Mouse (Mus musculus): ENCODE results near the gene Tmem267.
"Not testable (repeated sequence)": the region's sequence is repeated elsewhere in the genome, so short reads cannot be mapped to it uniquely, and the experiment has no call there.

Gene Tmem267

DNA sequence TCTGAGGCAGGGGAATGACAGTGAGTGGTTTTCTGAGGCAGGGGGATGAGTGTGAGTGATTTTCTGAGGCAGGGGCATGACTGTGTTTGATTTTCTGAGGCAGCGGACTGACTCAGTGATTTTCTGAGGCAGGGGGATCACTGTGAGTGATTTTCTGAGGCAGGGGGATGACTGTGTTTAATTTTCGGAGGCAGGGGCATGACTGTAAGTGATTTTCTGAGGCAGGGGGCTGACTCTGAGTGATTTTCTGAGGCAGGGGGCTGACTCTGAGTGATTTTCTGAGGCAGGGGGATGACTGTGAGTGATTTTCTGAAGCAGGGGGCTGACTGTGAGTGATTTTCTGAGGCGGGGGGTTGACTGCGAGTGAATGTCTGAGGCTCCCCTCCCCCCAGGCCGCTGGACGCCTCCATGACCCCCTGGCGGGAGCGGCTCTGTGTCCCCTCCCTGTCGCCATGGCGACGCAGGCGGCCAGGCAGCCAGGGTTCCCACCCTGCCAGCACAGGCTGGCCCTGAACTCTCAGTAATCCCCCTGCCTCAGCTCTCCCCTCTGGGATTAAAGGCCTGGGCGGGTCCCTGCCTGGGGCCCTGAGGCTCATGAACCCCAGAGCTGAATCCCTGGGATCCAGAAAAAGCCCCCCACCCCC is 115.0 kb downstream of the Tmem267 start:
- POLR2A ChIA-PET, result not testable (repeated sequence)

DNA sequence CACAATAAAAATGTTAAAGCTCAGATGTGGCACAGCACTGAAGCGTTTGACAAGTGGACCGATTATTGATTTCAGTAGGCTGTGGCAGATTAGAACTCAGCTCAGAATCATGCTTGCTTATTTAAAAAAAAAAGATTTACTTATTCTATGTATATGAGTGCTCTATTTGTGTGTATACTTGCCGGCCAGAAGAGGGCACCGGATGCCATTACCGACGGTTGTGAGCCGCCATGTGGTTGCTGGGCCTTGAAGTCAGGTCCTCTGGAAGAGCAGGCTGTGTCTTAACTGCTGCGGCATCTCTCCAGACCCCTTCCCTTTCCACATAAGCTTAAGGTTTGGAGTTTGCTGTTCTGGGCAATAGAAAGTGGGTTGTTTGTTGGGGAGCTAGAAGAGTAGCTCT is 116.1 kb downstream of the Tmem267 start:
- POLR2A ChIA-PET, result not testable (repeated sequence)

More for the DNA sequence above, 115.0 kb downstream of the Tmem267 start:
- CTCF ChIA-PET, result not testable (repeated sequence)

DNA sequence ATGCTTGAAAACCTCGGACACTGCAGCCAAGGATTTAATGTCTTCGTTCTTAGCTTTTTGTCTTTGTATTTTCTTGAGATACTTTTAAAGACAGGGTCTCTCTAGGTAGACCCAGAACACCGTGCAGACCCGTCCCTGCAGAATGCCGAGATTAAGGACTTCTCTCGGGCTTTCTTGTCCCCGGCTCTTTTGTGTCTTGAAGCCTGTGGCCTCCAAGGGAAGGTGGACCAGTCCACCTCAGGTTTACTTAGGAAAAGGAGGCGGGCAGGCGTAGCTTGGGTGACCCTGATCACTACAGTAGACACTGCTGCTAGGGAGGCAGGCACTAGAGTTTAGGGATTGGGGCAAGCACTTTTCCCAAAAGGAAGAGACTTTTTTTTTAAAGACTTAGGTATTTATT is 116.5 kb downstream of the Tmem267 start:
- CTCF ChIA-PET, POLR2A ChIA-PET: not testable (repeated sequence)

More for the DNA sequence above, 116.1 kb downstream of the Tmem267 start:
- CTCF ChIA-PET, result not testable (repeated sequence)

DNA sequence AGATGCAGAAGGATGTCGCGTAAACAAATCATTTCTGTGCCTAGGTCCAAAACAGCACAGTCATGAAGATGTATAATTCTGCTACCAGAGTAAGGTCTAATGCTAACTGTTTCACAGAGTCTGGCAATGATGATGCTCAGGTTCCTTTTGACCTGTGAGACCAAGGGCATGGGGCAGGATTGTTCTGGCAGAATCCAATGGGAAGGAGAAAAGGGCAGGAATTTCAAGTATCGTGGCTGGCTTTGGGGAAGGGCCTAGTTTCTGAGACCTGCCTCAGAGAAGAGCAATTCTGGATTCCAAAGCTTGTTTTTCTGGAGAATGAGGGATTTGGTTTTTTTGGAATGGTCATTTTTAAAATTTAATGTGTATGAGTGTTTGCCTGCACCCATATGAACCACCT is 131.0 kb downstream of the Tmem267 start:
- ChIA-PET CTCF (no interaction called here), POLR2A (no interaction called here)

DNA sequence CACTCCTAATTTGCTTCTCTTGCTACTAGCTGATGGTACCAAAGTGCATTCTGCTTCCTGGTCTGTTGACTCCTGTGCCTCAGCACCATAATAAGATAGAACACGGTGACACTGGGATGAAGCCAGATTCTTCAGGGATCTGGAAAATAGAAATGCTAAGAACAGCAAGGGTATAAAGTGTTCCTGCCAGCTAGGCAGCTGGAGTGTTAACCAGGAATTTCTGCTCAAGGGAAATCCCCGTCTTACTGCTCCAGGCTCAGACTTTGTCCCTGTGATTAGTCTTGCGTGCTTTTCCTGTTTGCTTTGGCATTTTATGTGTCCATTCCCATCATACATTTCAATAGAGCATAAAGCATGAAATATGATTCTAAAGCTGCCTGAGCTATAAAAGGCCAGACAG is 131.9 kb downstream of the Tmem267 start:
- ChIA-PET POLR2A (no interaction called here), CTCF (no interaction called here)

DNA sequence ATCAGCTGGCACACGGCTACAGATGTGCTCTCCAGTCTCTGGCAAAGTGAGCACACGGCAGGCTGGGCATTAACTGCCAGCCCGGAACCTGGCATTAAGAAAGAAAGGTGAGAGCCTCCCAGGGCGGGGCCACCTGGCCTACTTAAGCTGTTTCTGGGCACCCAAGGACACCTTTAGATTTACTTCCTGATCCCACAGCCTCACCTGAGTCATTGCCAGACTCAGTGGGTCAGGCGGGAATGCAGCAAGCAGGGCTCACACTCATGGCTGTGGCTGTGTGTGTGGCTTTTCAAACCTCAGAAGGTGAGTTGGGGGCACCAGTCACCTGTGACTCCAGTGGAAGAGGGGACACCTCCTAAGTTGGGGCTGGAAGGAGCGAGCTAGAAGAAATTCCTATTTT is 135.8 kb downstream of the Tmem267 start, which contains the start of gene Ccl28:
Gene Ccl28 (plus strand): TSS at position 186 of the 400 bp plus-strand sequence.
- CTCF ChIA-PET, result no interaction called here
- POLR2A ChIA-PET, result interaction anchor here in 1 of 4 experiments (0.6 kb wide), 1 partner anchor 55 kb away, joined by 4 read pairs; no protein-coding TSS in a partner anchor

DNA sequence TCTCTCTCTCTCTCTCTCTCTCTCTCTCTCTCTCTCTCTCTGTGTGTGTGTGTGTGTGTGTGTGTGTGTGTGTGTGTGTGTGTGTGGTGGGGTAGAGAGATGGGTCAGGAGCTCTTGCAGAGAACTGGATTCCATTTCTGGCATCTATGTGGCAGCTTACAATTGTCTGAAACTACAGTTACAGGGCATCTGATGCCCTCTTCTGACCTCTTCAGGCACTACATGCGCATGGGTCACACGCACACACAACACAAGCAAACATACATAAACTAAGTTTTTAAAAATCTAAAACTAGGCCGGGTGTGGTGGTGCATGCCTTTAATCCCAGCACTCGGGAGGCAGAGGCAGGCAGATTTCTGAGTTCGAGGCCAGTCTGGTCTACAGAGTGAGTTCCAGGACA is 138.1 kb downstream of the Tmem267 start:
- POLR2A ChIA-PET, result not testable (repeated sequence)
- CTCF ChIA-PET, result interaction anchor here in 1 of 4 experiments (0.5 kb wide), 1 partner anchor 114 kb away, joined by 5 read pairs; no protein-coding TSS in a partner anchor

DNA sequence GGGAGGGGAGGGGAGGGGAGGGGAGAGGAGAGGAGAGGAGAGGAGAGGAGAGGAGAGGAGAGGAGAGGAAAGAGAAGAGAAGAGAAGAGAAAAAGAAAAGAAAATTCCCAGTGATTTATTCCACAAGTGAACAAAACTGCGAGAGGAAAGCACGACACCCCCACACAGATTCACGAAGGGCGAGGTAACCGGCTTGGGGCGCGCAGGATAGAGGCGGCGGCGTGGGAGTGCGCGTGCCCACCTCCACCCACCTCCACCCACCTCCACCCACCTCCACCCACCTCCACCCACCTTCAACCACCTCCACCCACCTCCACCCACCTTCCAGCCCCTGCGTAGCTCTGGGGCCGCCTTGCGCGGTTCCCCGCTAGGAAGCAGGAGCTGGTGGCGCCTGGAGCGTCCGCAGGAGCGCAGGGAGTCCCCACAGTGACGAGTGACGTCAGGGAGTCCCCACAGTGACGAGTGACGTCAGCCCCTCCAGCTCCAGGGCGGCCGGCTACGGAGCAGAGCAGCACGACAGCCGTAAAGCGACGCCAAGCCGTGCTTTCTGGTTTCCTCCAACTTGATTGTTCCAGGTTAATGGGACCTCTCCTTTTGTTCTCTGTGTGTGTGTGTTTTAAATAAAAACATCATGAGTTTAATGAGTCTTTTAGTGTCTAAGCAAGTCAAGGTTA is 143.8 kb downstream of the Tmem267 start:
- ChIA-PET POLR2A (interaction anchor here (0.5 to 1.4 kb wide), 9 partner anchors 8 to 226 kb away, joined by 3 to 9 read pairs (median 3); partner anchors contain the start of gene Hmgcs1 (in 2 of the 4)), CTCF (no interaction called here)

DNA sequence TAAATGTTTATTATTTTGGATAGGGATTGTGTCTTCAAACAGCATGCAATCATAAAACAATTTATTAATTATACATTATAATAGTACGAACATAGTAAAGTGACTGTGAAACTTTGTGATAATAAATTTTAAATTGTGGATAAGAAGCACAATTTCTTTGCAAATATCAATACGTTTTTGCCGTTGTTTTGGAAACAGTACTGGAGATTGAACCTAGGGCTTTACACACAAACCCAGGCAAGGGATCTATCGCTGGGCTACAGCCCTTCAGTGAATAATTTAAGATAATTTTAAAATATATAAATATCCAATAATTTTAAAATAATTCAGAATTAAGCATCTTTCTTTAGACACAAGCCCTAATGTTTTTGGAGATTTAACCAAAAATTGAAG is 144.3 kb downstream of the Tmem267 start:
- CTCF ChIA-PET, result no interaction called here

DNA sequence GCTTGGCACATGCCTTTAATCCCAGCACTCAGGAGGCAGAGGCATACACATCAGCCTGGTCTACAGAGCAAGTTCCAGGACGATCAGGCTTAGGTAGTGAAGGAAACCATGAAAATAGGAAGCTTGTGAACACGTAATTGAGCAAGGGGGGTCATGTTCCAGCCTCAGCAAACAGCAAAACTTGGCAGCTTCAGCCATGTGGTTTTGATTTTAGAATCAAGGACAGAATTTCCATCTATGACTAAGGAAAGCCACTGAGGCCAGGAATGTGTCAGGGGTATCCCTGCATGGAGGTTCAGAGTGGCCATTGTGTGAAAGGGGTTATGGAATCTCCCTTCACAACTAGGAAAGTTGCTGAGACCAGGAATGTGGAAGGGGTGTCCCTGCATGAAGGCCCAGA is 147.7 kb downstream of the Tmem267 start:
- ChIA-PET CTCF (no interaction called here), POLR2A (interaction anchor here in 1 of 4 experiments (1.0 kb wide), 1 partner anchor 14 kb away, joined by 3 read pairs; no protein-coding TSS in a partner anchor)

More for the DNA sequence above, 144.3 kb downstream of the Tmem267 start:
- POLR2A ChIA-PET, result interaction anchor here in 3 of 4 experiments (0.7 to 1.4 kb wide), 8 partner anchors 8 to 143 kb away, joined by 3 to 9 read pairs (median 3); partner anchors contain the start of gene Hmgcs1 (in 2 of the 3)

DNA sequence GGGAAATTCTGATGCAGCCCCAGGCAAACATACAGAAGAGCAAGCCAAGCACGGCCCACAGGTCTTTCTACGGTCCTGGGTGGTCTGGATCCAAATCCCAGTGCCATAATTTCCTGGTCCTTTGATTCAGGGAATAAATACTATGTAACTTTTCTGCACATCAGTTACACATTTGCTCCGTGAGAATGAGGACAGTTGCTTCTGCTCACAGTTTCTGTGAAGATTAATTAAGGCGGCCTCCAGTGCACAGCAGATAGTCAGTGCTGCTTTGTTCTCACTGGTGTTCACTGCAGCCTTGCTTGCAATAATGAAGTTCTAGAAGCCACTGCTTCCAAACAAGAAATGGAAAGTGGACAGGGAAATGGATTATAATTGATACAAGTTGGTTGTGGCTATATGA is 150.0 kb downstream of the Tmem267 start:
- CTCF ChIA-PET, result no interaction called here
- POLR2A ChIA-PET, result no interaction called here

DNA sequence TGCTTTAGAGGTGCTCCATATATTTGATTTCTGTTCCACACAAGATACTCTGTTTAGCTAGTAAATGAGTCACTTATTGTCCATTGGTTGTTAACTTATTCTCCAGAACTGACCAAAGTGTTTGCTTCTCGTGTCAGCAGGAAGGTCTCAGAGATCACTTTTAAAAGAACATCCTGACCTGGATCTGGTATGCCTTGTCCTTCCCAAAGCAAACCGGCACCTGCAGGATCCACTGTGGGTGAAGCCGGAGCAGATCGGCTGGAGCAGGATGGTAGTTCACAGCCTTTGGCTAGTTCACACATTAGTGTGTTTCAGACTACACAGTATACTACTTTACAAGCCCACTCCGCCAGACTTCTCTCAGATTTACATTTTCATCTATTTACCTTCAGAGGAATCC is 150.6 kb downstream of the Tmem267 start:
- ChIA-PET CTCF (no interaction called here), POLR2A (no interaction called here)

DNA sequence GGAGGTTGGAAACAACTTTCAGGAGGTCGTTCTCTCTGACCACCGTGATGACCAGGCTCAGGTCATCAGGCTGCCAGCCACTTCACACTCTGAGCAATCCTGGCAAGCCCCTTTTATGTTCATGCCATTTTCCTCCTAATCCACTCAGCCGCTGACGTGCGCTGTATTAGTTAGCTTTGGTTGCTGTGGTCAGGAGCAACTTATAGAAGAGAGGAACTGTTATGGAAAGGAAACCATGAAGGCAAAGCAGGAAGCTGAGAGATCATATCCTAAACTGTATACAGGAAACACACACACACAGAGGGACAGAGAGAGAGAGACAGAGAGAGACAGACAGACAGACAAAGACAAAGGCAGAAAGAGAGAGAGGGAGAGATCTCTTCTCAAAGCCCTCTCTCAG is 151.5 kb downstream of the Tmem267 start:
- CTCF ChIA-PET, result no interaction called here

DNA sequence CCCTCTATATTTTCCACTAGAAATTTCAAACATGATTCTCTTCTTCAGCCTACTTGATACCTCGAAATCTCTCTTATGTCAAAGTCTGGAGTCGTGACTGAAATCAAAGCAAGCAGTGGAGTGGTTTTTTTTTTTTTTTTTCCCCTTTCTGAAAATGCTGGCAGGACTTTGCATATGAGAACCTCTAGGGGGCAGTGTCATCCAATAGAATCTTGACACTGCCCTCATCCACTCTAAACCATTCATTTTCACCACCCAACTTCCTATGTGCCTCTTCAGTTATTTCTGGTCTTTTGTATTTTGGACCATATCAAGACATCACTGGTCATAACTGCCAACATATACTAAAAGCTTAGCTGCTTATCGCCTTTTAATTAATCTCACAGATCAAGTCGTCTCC is 152.7 kb downstream of the Tmem267 start:
- ChIA-PET POLR2A (no interaction called here), CTCF (no interaction called here)

More for the DNA sequence above, 151.5 kb downstream of the Tmem267 start:
- POLR2A ChIA-PET, result interaction anchor here in 2 of 4 experiments (0.7 to 1.0 kb wide), 2 partner anchors 8 to 71 kb away, joined by 3 read pairs; no protein-coding TSS in a partner anchor

DNA sequence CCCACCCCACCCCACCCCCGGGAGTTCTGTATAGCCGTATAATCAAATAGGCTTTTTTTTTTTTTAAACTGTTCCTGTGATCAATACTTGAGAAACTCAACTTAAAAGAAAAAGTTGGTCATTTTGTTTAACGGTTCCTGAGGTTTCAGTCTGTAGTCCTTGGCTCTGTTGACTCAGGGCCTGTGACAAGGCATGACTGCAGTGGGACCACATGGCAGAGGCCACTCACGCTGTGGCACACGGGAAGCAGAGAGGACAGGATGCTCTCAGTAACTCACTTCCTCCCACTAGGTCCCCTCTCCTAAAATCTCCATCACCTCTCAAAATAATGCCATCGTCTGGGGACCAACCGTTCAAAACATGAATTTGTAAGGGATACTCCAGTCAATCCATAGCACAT is 153.3 kb downstream of the Tmem267 start:
- CTCF ChIA-PET, result no interaction called here

DNA sequence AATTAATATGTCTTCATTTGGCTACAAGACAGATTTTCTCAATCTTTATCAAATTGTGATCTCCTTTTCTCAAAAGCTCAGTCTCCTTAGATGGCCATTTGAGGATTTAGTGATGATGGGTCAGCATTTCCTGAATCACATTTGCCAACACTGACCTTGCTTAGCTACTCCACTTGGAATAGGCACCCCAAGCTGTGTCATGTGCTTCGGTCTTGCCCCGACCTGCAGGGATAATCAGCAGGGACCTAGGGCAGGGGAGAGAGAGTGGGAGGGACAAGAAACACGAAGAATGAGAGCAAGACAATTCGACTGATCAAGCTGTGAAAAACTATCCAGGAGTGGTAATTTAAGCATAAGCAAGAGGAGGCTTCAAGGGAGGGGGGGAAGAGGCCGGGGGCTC is 156.9 kb downstream of the Tmem267 start:
- ChIA-PET POLR2A (interaction anchor here in 2 of 4 experiments (0.6 to 2.7 kb wide), 5 partner anchors 10 to 157 kb away, joined by 3 to 9 read pairs (median 4); partner anchors contain the start of gene Hmgcs1 (in 1 of the 2)), CTCF (no interaction called here)

More for the DNA sequence above, 153.3 kb downstream of the Tmem267 start:
- POLR2A ChIA-PET, result no interaction called here

DNA sequence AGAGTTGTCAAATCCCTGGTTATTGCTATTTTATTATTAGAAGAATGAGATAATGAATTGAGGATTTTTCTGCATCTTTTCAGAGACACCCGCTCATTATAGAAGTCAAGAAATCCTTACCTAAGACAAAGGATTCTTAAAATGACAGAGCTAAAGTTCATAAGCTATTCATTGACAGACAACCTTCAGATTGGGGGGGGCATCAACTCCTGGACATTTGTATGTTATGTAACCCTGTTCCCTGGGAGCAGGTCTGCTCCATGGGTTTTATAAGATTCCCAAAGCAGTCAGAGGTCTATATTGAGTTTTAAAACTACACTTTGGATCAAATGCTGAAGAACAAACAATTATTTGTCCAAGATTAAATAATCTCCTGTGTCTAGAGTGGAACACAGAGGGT is 158.7 kb downstream of the Tmem267 start:
- ChIA-PET POLR2A (interaction anchor here in 1 of 4 experiments (1.4 kb wide), 1 partner anchor 12 kb away, joined by 3 read pairs; no protein-coding TSS in a partner anchor), CTCF (no interaction called here)

DNA sequence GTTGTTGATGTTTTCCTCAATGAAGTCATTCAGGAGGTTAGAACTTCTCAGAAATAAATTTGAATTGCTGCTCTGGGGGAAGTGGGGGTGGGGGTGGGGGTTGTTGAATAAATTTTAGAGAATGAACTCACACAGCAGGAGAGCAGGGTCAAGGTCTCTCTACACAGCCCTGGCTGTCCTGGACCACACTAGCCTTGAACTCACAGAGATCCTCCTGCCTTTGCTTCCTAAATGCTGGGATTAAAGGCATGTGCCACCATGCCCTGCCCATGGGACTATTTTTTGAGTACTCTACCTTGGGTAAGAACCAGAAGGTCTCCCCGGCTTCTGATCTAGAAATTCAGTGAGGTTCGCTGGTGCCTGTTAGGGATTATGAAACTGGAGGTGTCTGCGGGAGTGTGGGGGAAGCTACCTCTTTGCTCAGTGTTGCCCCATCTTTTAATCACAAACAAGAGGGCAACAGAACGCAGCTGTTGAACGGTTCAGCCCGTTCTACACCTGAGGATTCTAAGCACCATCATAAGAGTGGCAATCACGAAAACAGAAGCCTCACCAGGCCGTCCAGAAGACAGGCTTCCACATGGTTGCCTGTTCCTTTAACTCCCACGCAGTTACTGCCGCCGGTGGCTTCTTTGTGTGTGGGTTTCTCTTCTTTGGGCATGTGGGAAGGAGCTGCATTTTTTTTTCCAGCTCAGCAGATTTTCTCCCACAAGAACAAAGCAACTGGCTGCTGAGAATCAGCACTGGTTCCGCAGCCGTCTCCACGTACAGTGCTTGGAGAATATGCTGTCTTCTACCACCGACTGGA is 161.3 kb downstream of the Tmem267 start:
- CTCF ChIA-PET, result interaction anchor here in 1 of 4 experiments (1.6 kb wide), 1 partner anchor 152 kb away, joined by 3 read pairs; no protein-coding TSS in a partner anchor
- POLR2A ChIA-PET, result interaction anchor here in 1 of 4 experiments (0.7 to 0.9 kb wide), 3 partner anchors 14 to 101 kb away, joined by 3 to 5 read pairs (median 3); no protein-coding TSS in a partner anchor

DNA sequence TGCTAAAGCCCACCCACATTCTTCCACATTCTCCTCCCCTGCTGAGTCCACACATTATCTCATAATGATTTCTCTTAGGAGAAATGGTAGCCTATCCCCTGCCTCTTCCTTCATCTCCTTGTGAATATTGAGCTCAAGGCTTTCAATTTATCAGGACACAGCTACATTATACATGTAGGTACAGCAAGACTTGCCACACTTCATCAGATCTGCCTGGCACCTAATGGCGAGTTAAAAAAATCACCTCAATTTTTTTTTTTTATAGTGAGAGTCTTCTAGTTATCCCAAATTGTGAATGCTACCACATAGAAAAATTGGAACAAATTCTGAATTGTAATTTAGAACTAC is 161.8 kb downstream of the Tmem267 start:
- CTCF ChIA-PET, result interaction anchor here in 1 of 4 experiments (1.6 kb wide), 1 partner anchor 152 kb away, joined by 3 read pairs; no protein-coding TSS in a partner anchor

DNA sequence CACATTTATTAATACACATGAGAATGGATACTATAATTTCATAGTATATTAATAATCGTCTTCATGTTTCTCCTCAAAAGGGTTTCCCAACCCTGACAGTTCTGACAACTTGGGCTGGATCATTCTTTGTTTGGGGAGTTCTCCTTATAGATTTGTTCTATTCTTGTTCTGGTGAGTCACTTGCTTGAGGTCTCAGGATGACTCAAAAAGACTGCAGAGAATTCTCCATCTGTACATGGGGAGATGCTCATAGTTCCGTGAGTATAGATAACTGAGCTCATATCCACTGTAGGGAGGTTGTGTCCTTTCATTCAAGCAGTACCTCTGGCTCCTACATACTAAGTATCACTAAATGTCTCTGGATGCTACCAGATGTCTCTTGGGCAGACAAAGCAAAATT is 166.9 kb downstream of the Tmem267 start:
- POLR2A ChIA-PET, result interaction anchor here in 1 of 4 experiments (2.5 kb wide), 1 partner anchor 10 kb away, joined by 9 read pairs; no protein-coding TSS in a partner anchor
- CTCF ChIA-PET, result no interaction called here

More for the DNA sequence above, 161.8 kb downstream of the Tmem267 start:
- POLR2A ChIA-PET, result interaction anchor here in 1 of 4 experiments (0.8 kb wide), 1 partner anchor 14 kb away, joined by 3 read pairs; no protein-coding TSS in a partner anchor

Measured in embryonic stem cell, embryonic (primary cell).